Mouse (Mus musculus): ENCODE data around the gene Cep131.

The Cep131 gene

GRCm38 (mm10) chr11:120086702-120087152, at the start of gene Cep131:
Cep131 (minus strand) TSS chr11:120086827.
- DNase-seq (ENCODE audit: low read depth, low spot score): peak; percentile 94

- DNase-seq (ENCODE audit: low read depth, low spot score): no peak
These were observed 49.6 kb upstream of the Cep131 start for GRCm38 (mm10) chr11:120136195-120136594.

- DNase-seq (ENCODE audit: low read depth, low spot score): no peak
These were observed 48.4 kb upstream of the Cep131 start for GRCm38 (mm10) chr11:120134847-120135530.

- no peak for DNase-seq (ENCODE audit: low read depth, low spot score)
These were observed 47.5 kb upstream of the Cep131 start for GRCm38 (mm10) chr11:120134148-120134547.

GRCm38 (mm10) chr11:120129281-120129680, 42.7 kb upstream of the Cep131 start:
- DNase-seq (ENCODE audit: low read depth, low spot score): peak; percentile 75

- DNase-seq (ENCODE audit: low read depth, low spot score): no peak
These were observed 40.2 kb upstream of the Cep131 start for GRCm38 (mm10) chr11:120126845-120127244.

- no peak for DNase-seq (ENCODE audit: low read depth, low spot score)
These were observed 35.5 kb upstream of the Cep131 start for GRCm38 (mm10) chr11:120122126-120122525.

- DNase-seq (ENCODE audit: low read depth, low spot score): peak; percentile 50
These were observed 34.2 kb upstream of the Cep131 start for GRCm38 (mm10) chr11:120120642-120121420.

GRCm38 (mm10) chr11:120119936-120120541, 33.4 kb upstream of the Cep131 start:
- DNase-seq (ENCODE audit: low read depth, low spot score): no peak

GRCm38 (mm10) chr11:120119108-120119507, 32.5 kb upstream of the Cep131 start:
- DNase-seq (ENCODE audit: low read depth, low spot score): no peak

- DNase-seq (ENCODE audit: low read depth, low spot score): no peak
These were observed 31.0 kb upstream of the Cep131 start for GRCm38 (mm10) chr11:120117626-120118025.

GRCm38 (mm10) chr11:120114488-120115215, 28.0 kb upstream of the Cep131 start:
- DNase-seq (ENCODE audit: low read depth, low spot score): no peak

GRCm38 (mm10) chr11:120112136-120112535, 25.5 kb upstream of the Cep131 start:
- DNase-seq (ENCODE audit: low read depth, low spot score): no peak

- DNase-seq (ENCODE audit: low read depth, low spot score): peak; percentile 54
These were observed 24.4 kb upstream of the Cep131 start for GRCm38 (mm10) chr11:120111033-120111432.

- no peak for DNase-seq (ENCODE audit: low read depth, low spot score)
These were observed 23.9 kb upstream of the Cep131 start for GRCm38 (mm10) chr11:120110554-120110953.

GRCm38 (mm10) chr11:120109558-120110210, 23.1 kb upstream of the Cep131 start:
- no peak for DNase-seq (ENCODE audit: low read depth, low spot score)

GRCm38 (mm10) chr11:120107796-120108195, 21.2 kb upstream of the Cep131 start:
- DNase-seq (ENCODE audit: low read depth, low spot score): no peak

GRCm38 (mm10) chr11:120107026-120107425, 20.4 kb upstream of the Cep131 start:
- DNase-seq (ENCODE audit: low read depth, low spot score): no peak

GRCm38 (mm10) chr11:120103431-120103997, 16.9 kb upstream of the Cep131 start:
- DNase-seq (ENCODE audit: low read depth, low spot score): no peak

GRCm38 (mm10) chr11:120101036-120101435, 14.4 kb upstream of the Cep131 start:
- peak; percentile 59 for DNase-seq (ENCODE audit: low read depth, low spot score)

Data from retina, postnatal 7 days (tissue).